Mouse (Mus musculus): ENCODE data around the gene Kcnn4. TPM values are rescaled to one million over a fixed set of nuclear protein-coding genes. Genes with fewer than 3 reads are reported as not detected.

Gene Kcnn4
- not detected in 2 replicates for polyA plus RNA-seq (2012; ENCODE audit: insufficient read depth, insufficient read length, missing spikeins)

DNA sequence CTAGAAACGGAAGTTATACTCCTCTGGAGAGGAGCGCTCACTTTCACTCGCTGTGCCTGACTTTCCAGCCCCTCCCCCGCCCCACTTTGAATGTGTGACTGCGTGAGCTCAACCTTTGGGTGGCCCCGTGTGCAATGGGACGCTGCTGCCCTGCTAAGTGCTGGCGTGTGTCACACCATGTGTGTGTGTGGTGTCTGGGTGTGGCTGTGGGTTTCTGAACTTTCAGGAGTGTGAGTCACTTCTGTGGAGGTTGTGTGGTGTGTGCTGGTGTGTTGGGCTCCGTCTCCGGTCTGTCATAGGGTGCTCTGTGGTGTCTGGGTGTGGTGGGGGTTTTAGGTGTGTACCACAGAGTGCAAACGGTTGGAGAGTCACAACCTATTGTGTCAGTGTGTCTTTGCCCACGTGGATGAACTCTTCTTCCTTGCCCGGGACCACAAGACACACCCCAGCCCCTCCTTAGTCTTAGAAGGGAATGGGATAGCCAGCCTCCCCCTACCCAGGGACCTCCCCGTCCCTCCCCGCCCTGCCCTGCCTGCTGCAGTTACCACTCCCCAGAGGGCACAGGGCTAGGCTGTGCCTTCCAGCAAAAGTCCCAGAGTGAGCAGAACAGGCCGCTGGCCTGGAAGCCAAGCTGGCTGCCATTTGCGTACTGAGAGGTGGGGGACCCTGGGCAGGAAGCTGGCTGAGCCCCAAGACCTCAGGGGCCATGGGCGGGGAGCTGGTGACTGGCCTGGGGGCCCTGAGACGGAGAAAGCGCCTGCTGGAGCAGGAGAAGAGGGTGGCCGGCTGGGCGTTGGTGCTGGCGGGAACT, at the start of gene Kcnn4:
Gene Kcnn4, plus strand, starts transcription at position 533 of the 811 bp plus-strand sequence.
- H3K27ac ChIP-seq (replicated peaks; ENCODE audit: low read depth, low read length): no peak within 1 kb of the TSS
- H3K4me3 ChIP-seq (ENCODE audit: insufficient read depth, low read depth, low read length): peak within 1 kb of the TSS; percentile 35

DNA sequence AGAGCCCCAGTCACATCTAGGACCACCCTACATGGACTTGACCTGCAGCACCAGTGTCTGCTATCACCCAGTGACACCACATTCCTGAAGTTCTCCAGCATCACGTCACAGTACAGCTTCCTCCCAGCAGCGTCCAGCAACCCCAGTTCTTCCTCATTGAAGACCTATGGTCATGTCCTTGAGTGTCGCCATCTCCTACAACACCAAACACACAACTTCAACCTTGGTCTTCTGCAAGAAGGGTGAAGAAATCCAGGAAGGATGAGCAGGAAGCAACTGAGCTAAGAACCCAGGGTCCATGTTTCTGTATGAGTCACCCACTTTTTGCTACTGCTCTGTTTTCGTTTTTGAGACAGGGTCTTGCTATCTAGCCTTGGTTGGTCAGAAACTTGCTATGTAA, 47.5 kb upstream of the Kcnn4 start:
- H3K4me3 ChIP-seq (ENCODE audit: insufficient read depth, low read depth, low read length): no peak overlapping the region
- no peaks in the 10 kb centered on the region for H3K4me1 ChIP-seq (ENCODE audit: control insufficient read depth, insufficient read depth, insufficient read length, low read length)
- no peak overlapping the region for H3K27ac ChIP-seq (replicated peaks; ENCODE audit: low read depth, low read length)

More for the DNA sequence above, at the start of gene Kcnn4:
- H3K4me1 ChIP-seq (ENCODE audit: control insufficient read depth, insufficient read depth, insufficient read length, low read length): peaks cover 27% of the 10 kb centered on the region

DNA sequence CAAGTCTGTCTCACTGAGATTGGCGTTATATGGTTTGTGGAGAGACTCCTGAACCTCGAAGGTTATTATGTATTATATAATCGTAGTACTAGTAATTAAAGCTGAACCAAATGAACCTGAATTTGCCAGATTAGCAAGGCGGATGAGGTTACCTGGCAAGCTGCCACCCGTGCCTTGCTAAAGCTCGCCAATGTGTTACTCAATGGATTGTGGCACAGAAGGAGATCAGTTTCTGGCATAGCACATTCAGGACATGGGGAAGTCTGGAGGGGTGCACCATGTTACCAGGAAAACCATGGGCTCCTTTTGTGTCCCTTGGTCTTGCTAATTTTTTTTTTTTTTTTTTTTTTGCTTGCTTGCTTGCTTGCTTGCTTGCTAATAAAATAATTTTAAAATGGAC, 44.9 kb upstream of the Kcnn4 start:
- H3K4me3 ChIP-seq (ENCODE audit: insufficient read depth, low read depth, low read length): no peak overlapping the region
- no peak overlapping the region for H3K27ac ChIP-seq (replicated peaks; ENCODE audit: low read depth, low read length)
- no peaks in the 10 kb centered on the region for H3K4me1 ChIP-seq (ENCODE audit: control insufficient read depth, insufficient read depth, insufficient read length, low read length)

DNA sequence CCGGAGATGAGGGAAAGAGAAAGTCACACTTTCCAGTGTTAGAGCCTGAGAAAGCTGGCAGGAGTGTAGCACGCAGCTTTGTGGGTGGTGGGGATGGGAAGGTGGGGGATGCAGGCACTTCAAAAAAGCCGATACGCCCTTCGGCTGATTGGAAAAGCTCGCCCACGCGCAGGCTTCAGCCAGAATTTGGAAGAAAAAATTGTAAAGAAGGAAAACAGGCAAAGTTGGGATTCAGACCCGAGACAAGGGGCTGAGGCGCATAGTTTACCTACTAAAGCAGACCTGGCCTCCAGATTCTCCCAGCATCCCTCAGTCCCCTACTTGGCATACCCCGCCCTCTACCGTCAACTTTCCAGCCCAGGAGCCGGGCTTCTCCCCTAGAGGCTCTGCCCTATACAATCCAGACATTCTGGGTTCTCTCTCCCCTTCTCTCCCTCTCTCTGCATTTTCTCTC, 44.4 kb upstream of the Kcnn4 start:
- no peak overlapping the region for H3K27ac ChIP-seq (replicated peaks; ENCODE audit: low read depth, low read length)
- H3K4me1 ChIP-seq (ENCODE audit: control insufficient read depth, insufficient read depth, insufficient read length, low read length): no peaks in the 10 kb centered on the region
- H3K4me3 ChIP-seq (ENCODE audit: insufficient read depth, low read depth, low read length): no peak overlapping the region

DNA sequence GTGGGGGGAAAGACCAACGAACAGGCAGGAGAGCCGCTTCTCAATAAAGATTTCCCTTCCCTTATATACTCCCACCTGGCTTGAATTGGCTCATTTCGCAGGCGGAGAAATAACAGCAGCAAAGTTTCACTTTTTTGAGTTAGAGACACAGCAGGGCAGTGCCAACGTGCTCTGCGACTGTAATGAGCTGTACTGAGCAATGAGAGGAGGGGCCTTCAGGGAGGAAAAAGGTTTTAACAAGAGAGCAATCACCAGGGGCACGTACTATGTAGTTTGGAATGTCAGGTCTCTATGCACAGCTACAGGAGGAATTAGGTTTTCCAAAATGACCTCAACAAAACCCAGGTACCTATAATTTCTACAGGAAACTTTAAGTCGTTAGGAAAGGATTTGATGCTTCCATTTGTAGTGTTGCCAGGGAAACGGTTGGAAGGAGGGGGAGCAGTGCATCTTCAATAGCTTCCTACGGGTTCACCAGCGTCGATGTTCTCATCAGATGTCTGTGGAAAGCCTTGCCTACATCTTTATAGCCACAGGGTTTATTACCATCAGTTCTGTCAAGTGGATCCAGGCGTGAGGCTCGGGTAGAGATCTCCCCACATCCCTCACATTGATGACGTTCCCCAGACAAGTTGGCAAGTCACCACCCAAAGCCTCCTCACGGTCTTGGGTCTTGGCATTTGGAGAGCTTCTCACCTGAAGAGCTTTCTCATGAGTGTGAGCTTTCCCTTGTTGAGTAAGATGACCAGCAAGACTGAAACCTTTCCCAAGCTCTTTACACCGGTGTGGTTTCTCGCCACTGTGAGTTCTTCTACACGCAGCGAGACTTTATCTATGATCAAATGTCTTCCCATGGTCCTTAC, 43.6 kb upstream of the Kcnn4 start:
- no peak overlapping the region for H3K4me3 ChIP-seq (ENCODE audit: insufficient read depth, low read depth, low read length)
- no peaks in the 10 kb centered on the region for H3K4me1 ChIP-seq (ENCODE audit: control insufficient read depth, insufficient read depth, insufficient read length, low read length)
- H3K27ac ChIP-seq (replicated peaks; ENCODE audit: low read depth, low read length): no peak overlapping the region

DNA sequence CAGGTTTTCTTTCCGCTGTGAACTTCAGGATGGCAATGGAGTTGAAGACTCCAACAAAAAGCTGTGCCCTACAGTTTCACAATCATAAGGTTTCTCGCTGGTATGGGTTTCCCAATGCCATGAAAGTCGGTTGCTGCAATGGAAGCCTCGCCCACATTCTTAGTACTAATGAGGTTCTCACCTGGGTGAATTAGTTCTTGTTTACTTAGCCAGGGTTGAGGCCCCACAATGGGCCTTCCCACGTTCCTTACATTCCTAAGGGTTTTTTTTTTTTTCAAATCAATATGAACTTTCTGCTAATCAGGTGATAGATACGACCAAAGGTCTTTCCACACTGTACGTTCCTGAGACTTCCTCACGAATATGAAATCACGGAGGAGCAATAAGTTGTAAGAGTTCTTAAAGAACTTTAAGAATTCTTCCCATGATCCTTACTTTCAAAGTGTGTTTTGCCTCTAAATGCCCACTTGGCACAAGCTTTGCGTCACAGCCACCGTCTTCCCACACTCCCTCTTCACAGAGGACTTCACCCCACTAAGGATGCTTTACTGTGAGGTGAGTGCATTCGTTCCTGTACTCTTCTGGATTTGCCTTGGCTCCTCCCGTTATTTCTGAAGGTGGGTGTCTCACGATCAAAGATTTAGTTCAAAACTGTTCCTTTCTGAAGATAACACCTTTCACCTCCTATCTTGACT, 42.6 kb upstream of the Kcnn4 start:
- Histone ChIP-seq H3K4me3 (ENCODE audit: insufficient read depth, low read depth, low read length) (no peak overlapping the region), H3K4me1 (ENCODE audit: control insufficient read depth, insufficient read depth, insufficient read length, low read length) (no peaks in the 10 kb centered on the region), H3K27ac (replicated peaks; ENCODE audit: low read depth, low read length) (no peak overlapping the region)

DNA sequence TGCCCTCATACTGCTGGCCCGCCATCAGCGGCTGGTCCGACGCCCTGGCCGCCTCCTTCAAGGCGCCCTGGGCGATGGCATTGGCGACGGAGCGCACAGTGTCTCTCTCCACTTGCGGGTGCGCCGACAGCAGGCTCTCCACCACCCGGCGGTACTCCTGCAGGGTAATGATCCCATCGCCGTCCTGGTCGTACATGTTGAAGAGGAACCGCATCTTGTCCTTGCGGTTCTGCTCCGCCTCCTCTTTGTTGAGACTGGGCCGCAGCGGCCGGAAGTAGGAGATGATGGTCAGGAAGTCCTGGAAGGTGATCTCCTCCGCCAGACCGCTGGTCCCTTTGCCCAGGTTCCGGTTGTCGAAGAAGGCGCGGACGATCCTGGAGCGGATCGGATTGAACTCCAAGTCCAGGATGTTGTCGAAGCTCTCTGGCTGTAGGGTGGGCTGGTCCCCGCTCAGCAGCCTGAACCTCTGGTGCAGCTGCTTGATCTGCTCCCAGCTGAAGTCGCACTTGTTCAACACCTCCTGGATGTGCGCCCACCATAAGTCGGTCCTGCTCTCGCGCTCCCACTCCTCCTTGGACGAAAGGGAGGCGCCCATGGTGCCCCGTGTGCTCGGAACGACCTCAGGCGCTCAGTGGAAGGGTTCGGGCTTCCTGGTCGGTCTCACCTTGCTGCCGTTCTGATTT, 36.6 kb upstream of the Kcnn4 start, which contains the start of gene Tescl:
Gene Tescl, minus strand, starts transcription at position 633 of the 683 bp plus-strand sequence.
- no peak within 1 kb of the TSS for H3K4me3 ChIP-seq (ENCODE audit: insufficient read depth, low read depth, low read length)
- no peaks in the 10 kb centered on the region for H3K4me1 ChIP-seq (ENCODE audit: control insufficient read depth, insufficient read depth, insufficient read length, low read length)
- no peak within 1 kb of the TSS for H3K27ac ChIP-seq (replicated peaks; ENCODE audit: low read depth, low read length)

DNA sequence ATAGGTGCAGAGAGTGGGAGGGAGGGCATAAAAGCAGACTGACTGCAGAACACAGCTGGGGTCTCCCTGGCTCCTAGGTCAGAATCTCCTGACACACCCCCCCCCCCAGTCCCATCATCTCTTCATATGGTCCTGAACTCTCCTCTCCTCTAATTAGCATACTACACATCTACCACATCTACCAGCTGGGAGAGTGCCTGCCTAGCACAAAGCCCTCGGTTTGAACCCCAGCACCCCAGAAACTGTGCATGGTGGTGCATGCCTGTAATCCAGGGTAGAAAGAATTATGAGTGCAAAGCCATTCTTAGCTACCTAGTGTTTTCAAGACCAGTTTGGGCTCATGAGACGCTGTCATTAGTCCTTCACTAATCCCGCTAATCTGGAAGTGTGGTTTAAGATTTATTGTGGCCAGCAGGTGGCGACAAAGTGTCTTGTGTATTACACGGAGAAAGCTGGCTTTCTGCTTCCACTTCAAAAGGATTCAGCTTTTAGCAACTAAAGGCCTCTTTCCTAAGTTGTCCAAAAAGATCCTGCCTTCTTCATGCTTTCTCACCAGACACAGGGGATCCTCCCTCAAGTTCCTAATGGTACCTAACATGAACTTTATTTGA, 34.3 kb upstream of the Kcnn4 start:
- Histone ChIP-seq H3K4me3 (ENCODE audit: insufficient read depth, low read depth, low read length) (no peak overlapping the region), H3K27ac (replicated peaks; ENCODE audit: low read depth, low read length) (no peak overlapping the region), H3K4me1 (ENCODE audit: control insufficient read depth, insufficient read depth, insufficient read length, low read length) (no peaks in the 10 kb centered on the region)

DNA sequence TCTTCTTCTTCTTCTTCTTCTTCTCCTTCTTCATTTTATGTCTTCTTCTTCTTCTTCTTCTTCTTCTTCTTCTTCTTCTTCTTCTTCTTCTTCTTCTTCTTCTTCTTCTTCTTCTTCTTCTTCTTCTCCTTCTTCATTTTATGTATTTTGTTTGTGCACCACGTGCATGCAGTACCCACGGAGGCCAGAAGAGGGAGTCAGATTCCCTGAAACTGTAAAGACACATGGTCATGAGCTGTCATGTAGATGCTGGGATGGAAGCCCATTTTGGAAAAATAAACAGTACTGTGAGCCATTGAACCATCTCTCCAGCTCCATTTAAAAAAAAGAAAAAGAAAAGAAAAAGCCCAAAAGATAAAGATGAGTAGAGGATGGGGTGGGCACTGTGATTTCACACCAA, 31.8 kb upstream of the Kcnn4 start:
- no peak overlapping the region for H3K27ac ChIP-seq (replicated peaks; ENCODE audit: low read depth, low read length)
- H3K4me1 ChIP-seq (ENCODE audit: control insufficient read depth, insufficient read depth, insufficient read length, low read length): no peaks in the 10 kb centered on the region
- no peak overlapping the region for H3K4me3 ChIP-seq (ENCODE audit: insufficient read depth, low read depth, low read length)

DNA sequence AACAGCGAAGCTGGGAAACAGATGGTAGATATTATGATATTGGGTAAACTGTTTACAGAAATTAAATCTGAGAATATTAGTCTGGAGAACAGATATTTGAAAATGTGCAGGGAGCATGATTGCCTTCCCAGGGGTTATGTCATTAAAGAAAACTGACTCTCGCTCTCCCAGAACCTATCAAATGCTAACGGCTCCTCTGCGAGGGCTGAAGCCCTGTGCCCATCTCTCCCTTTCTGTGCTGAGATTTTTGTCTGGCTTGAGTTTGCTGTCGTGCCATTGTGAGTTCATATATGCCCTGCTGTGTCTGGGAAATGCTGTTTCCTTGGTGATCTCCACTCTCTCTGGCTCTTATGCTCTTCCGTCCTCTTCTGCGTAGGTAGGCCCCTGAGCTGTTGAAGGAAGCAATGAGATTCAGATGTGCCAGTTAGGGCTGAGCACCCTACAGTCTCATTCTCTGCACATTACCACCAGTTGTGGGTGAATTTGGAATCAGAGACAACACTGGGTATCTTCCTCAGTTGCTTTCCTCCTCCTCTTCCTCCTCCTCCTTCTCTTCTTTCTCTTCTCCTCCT, 26.3 kb upstream of the Kcnn4 start:
- H3K4me3 ChIP-seq (ENCODE audit: insufficient read depth, low read depth, low read length): no peak overlapping the region
- H3K27ac ChIP-seq (replicated peaks; ENCODE audit: low read depth, low read length): no peak overlapping the region
- no peaks in the 10 kb centered on the region for H3K4me1 ChIP-seq (ENCODE audit: control insufficient read depth, insufficient read depth, insufficient read length, low read length)

DNA sequence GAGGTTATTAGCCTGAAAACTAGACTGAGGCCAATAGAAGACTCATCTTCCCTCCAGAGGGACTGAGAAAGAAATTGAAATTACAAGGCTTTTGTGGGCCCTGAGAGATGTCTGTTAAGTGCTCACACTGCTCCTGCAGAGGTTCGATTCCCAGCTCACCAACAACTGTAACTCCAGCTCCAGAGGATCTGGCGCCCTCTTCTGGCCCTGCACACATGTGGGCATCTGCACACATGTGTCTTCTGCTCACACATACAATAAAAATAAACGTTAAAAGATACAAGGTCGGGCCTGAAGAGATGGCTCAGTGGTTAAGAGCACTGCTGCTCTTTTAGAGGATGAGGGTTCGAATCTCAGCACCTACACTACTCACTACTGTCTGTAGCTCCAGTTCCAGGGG, 23.6 kb upstream of the Kcnn4 start:
- H3K4me1 ChIP-seq (ENCODE audit: control insufficient read depth, insufficient read depth, insufficient read length, low read length): no peaks in the 10 kb centered on the region
- no peak overlapping the region for H3K4me3 ChIP-seq (ENCODE audit: insufficient read depth, low read depth, low read length)
- no peak overlapping the region for H3K27ac ChIP-seq (replicated peaks; ENCODE audit: low read depth, low read length)

DNA sequence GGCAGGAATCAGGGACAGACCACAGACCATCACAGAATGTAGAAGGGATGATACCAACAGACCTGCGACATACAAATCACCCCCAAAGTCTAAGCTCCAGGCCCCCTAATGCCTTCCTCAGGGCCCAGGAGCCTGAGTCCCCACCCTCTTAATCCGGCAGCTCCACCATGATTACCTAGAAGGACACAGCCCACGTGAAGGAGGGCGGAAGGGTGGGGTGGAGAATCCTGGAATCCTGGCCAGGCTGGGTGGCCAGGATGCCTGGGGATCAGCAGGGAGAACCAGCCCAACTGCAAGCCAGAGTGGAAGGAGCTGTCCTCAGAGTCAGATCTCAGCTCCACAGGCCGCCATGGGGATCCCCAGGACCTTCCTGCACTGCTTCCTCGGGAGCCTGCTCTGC, 21.2 kb upstream of the Kcnn4 start, which contains the start of gene Lypd5:
Gene Lypd5, plus strand, starts transcription at position 301 of the 400 bp plus-strand sequence.
- Histone ChIP-seq H3K27ac (replicated peaks; ENCODE audit: low read depth, low read length) (no peak within 1 kb of the TSS), H3K4me3 (ENCODE audit: insufficient read depth, low read depth, low read length) (no peak within 1 kb of the TSS), H3K4me1 (ENCODE audit: control insufficient read depth, insufficient read depth, insufficient read length, low read length) (no peaks in the 10 kb centered on the region)

DNA sequence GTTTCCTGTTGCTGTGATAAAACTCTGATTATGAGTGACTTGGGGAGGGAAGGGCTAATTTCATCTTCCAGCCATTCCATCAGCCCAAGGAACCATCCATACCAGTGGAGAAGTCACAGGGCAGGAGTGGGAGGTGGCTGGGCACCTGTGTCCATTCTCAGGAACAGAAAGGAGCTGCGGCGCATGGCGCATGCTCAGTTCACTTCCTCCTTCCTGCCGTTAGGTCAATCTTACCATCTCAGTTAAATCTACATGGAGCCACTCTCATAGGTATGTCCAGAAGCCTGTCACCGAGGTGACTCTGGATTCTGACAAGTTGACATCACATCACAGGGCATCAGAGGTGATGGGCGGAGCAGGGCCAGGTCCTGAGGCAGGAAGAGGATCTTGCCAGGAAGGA, 14.4 kb upstream of the Kcnn4 start:
- Histone ChIP-seq H3K27ac (replicated peaks; ENCODE audit: low read depth, low read length) (no peak overlapping the region), H3K4me1 (ENCODE audit: control insufficient read depth, insufficient read depth, insufficient read length, low read length) (no peaks in the 10 kb centered on the region), H3K4me3 (ENCODE audit: insufficient read depth, low read depth, low read length) (no peak overlapping the region)

DNA sequence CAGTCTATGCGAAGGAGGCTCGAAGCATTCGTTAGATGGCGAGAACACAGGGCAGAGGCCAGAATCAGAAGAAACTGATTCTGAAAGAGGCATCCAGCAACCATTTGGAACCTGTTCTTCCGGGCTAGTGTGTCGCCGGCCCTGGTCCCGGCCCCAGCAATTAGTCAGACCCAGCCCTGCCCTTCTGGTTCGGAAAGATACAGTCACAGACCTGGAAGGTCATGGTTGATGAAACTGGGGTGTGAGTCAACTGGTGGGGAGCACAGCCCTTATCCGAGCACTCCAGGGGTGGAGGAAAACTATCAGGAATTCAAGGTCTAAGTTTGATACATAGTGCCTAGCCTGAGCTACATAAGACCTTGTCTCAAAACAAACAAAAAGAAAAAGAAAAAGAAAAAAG, 14.0 kb upstream of the Kcnn4 start:
- H3K4me1 ChIP-seq (ENCODE audit: control insufficient read depth, insufficient read depth, insufficient read length, low read length): no peaks in the 10 kb centered on the region
- no peak overlapping the region for H3K27ac ChIP-seq (replicated peaks; ENCODE audit: low read depth, low read length)
- no peak overlapping the region for H3K4me3 ChIP-seq (ENCODE audit: insufficient read depth, low read depth, low read length)
